Mouse (Mus musculus) hindbrain, postnatal 0 days (tissue): ENCODE results near the gene Unc50. TPM values are rescaled to one million over a fixed set of nuclear protein-coding genes. Genes with fewer than 3 reads are reported as not detected.

Source experiments
- ATAC-seq: fragments of 200-750 bp; cut with Nextera tagmentation; 2 replicates; pipeline ENCODE4 v1.8.0; 2017; ENCODE audit warnings: mild to moderate bottlenecking, moderate TSS enrichment, moderate library complexity
- DNase-seq: peaks from one replicate; pipeline ENCODE4 v3.0.0-alpha.2; 2015; ENCODE audit warnings: low spot score
- H3K27ac ChIP-seq: fragments of 300-500 bp; sonication (generic); 2 replicates; pipeline ENCODE4 v1.5.1; 2014; ENCODE audit warnings: mild to moderate bottlenecking
- H3K27me3 ChIP-seq: fragments of 300-500 bp; sonication (generic); 2 replicates; pipeline ENCODE4 v1.6.1; 2014; ENCODE audit warnings: low read length, mixed read lengths; ENCODE audit not compliant: insufficient read depth
- H3K36me3 ChIP-seq: fragments of 300-500 bp; sonication (generic); 2 replicates; pipeline ENCODE4 v1.6.1; 2014; ENCODE audit warnings: low read length, mixed read lengths; ENCODE audit not compliant: insufficient read depth
- H3K4me1 ChIP-seq: fragments of 300-500 bp; sonication (generic); 2 replicates; pipeline ENCODE4 v1.6.1; 2014; ENCODE audit warnings: antibody characterized with exemption, low read length, mixed read lengths; ENCODE audit not compliant: insufficient read depth
- H3K4me2 ChIP-seq: fragments of 300-500 bp; sonication (generic); 2 replicates; pipeline ENCODE4 v1.6.1; 2014; ENCODE audit warnings: low read depth, mild to moderate bottlenecking, low read length, moderate library complexity, mixed read lengths
- H3K4me3 ChIP-seq: fragments of 300-500 bp; sonication (generic); 2 replicates; pipeline ENCODE4 v1.5.1; 2014; ENCODE audit warnings: low read length
- H3K9ac ChIP-seq: fragments of 300-500 bp; sonication (generic); replicated peaks from 2 replicates; pipeline ENCODE4 v1.6.1; 2014; ENCODE audit warnings: mild to moderate bottlenecking, low read length, moderate library complexity, mixed read lengths
- H3K9me3 ChIP-seq: fragments of 300-500 bp; sonication (generic); 2 replicates; pipeline ENCODE4 v1.6.1; 2016; ENCODE audit warnings: low read length, mixed read lengths
- CTCF ChIP-seq: IDR thresholded peaks from 2 replicates; pipeline ENCODE4 v1.5.1; 2016; ENCODE audit warnings: antibody characterized with exemption, control low read depth, low read depth
- WGBS: fragments of 180-500 bp; shearing (Covaris S2); extraction: QIAGEN DNeasy Blood & Tissue Kit; methylation state at CpG from one replicate; pipeline ENCODE4 v1.1.7; 2014; 5-methylcytosine and 5-hydroxymethylcytosine counted together
- polyA plus RNA-seq: library from polyadenylated mRNA; unstranded; fragments of >200 nt; fragmentation: Nextera tagmentation; extraction: Ambion mirVana; gene quantifications from 2 replicates; pipeline ENCODE4 v1.2.1, GENCODE M21; 2015
- total RNA-seq: library from RNA; depleted of rRNA; stranded (reverse); fragments of >200 nt; gene quantifications from 2 replicates; pipeline ENCODE4 v1.2.3, GENCODE M21; 2014

Unc50 gene
- total and polyA plus RNA-seq, 2 experiments from 2014 or later = 70.8 to 135 TPM

GRCm38 (mm10) chr1:37399734-37400133 lies 30.2 kb upstream of the Unc50 start:
- Histone ChIP-seq H3K4me1 (no peaks in the 10 kb centered on the region), H3K27me3 (no peaks in the 10 kb centered on the region), H3K4me3 (no peak overlapping the region), H3K27ac (no peak overlapping the region), H3K9me3 (no peaks in the 10 kb centered on the region), H3K9ac (no peak overlapping the region), H3K4me2 (no peak overlapping the region), H3K36me3 (peaks cover 43% of the 10 kb centered on the region)
- ATAC-seq = no peak
- no peak for DNase-seq
- WGBS = 67% methylated on average over 8 of the region's 8 CpGs
- no peak for TF ChIP-seq CTCF

- Histone ChIP-seq H3K4me2 (no peak overlapping the region), H3K27ac (no peak overlapping the region), H3K27me3 (no peaks in the 10 kb centered on the region), H3K4me3 (no peak overlapping the region), H3K9me3 (no peaks in the 10 kb centered on the region), H3K9ac (no peak overlapping the region), H3K36me3 (peaks cover 25% of the 10 kb centered on the region), H3K4me1 (no peaks in the 10 kb centered on the region)
- ATAC-seq = peak; percentile 21; the same call in 1 of the 2 replicates
- peak; percentile 74 for DNase-seq
- WGBS = 56% methylated on average over 4 of the region's 4 CpGs
- peak; percentile 79 for TF ChIP-seq CTCF
Observed at GRCm38 (mm10) chr1:37401687-37402086, 28.3 kb upstream of the Unc50 start.

GRCm38 (mm10) chr1:37405137-37405536 lies 24.8 kb upstream of the Unc50 start:
- Histone ChIP-seq H3K27ac (0 out of 2 replicates have a peak overlapping the region, but pooled peaks have one; percentile 5), H3K4me3 (no peak overlapping the region), H3K36me3 (peaks cover 7% of the 10 kb centered on the region; the same call in 1 of the 2 replicates), H3K9ac (no peak overlapping the region), H3K4me2 (no peak overlapping the region), H3K9me3 (no peaks in the 10 kb centered on the region), H3K27me3 (no peaks in the 10 kb centered on the region), H3K4me1 (no peaks in the 10 kb centered on the region)
- no peak for TF ChIP-seq CTCF
- ATAC-seq (peak; percentile 76), DNase-seq (peak; percentile 31)
- 44% methylated on average over 2 of the region's 2 CpGs for WGBS

GRCm38 (mm10) chr1:37407228-37407627 lies 22.7 kb upstream of the Unc50 start:
- Histone ChIP-seq H3K9me3 (no peaks in the 10 kb centered on the region), H3K4me2 (no peak overlapping the region), H3K27ac (no peak overlapping the region), H3K4me1 (no peaks in the 10 kb centered on the region), H3K9ac (no peak overlapping the region), H3K36me3 (peaks cover 5% of the 10 kb centered on the region; the same call in 1 of the 2 replicates), H3K27me3 (no peaks in the 10 kb centered on the region), H3K4me3 (no peak overlapping the region)
- ATAC-seq (no peak), DNase-seq (no peak)
- no peak for TF ChIP-seq CTCF
- 79% methylated on average over 8 of the region's 8 CpGs for WGBS

GRCm38 (mm10) chr1:37408059-37408458 lies 21.9 kb upstream of the Unc50 start:
- DNase-seq = no peak
- Histone ChIP-seq H3K9me3 (no peaks in the 10 kb centered on the region), H3K27ac (no peak overlapping the region), H3K9ac (no peak overlapping the region), H3K4me2 (no peak overlapping the region), H3K36me3 (no peaks in the 10 kb centered on the region), H3K4me3 (no peak overlapping the region), H3K27me3 (no peaks in the 10 kb centered on the region), H3K4me1 (no peaks in the 10 kb centered on the region)
- WGBS = 89% methylated on average over 8 of the region's 8 CpGs
- no peak for ATAC-seq
- TF ChIP-seq CTCF = no peak

- 78% methylated on average over 3 of the region's 3 CpGs for WGBS
- H3K27me3 ChIP-seq = no peaks in the 10 kb centered on the region
- TF ChIP-seq CTCF = no peak
- no peak overlapping the region for H3K4me3 ChIP-seq
- no peak overlapping the region for H3K27ac ChIP-seq
- H3K9me3 ChIP-seq = no peaks in the 10 kb centered on the region
- DNase-seq (no peak), ATAC-seq (no peak)
- no peaks in the 10 kb centered on the region for H3K4me1 ChIP-seq
- H3K36me3 ChIP-seq = no peaks in the 10 kb centered on the region
- H3K4me2 ChIP-seq = no peak overlapping the region
- H3K9ac ChIP-seq = no peak overlapping the region
Observed at GRCm38 (mm10) chr1:37408678-37409077, 21.3 kb upstream of the Unc50 start.

GRCm38 (mm10) chr1:37409647-37410046 lies 20.3 kb upstream of the Unc50 start:
- no peaks in the 10 kb centered on the region for H3K36me3 ChIP-seq
- no peak overlapping the region for H3K27ac ChIP-seq
- DNase-seq = no peak
- no peak for TF ChIP-seq CTCF
- no peak overlapping the region for H3K9ac ChIP-seq
- no peaks in the 10 kb centered on the region for H3K4me1 ChIP-seq
- H3K27me3 ChIP-seq = no peaks in the 10 kb centered on the region
- no peaks in the 10 kb centered on the region for H3K9me3 ChIP-seq
- no peak for ATAC-seq
- no peak overlapping the region for H3K4me3 ChIP-seq
- no peak overlapping the region for H3K4me2 ChIP-seq
